ENCODE assay signal across 22 mouse cellular contexts in the genomic region with DNA sequence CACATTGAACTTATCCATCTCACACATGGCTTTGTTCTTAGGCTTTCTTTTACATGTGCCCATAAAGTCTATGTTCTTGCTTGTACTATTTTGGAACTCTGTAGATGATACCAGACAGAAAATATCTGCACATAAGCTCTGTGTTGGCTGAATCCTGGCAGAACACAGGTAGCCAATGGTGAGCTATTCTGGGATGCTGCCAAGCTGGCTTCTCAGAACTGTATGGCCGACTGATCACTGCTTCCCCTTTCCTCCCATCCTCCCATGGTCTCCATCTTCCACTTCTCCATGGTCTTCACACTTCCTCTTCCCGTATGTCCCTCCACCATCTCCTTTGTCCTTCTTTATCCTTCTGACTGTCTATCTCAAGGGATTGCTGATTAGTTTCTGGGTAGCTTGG. TPM values are rescaled to one million over a fixed set of nuclear protein-coding genes. Genes with fewer than 3 reads are reported as not detected.
"Had no signal": no experiment of that assay in that cellular context is flagged by ENCODE, and none has a peak within 500 bp of the region (broad histone marks: within the 10 kb centered on the region; RNA-seq: fewer than 3 reads in every experiment).

No protein-coding gene starts in this region.

- ATAC-seq: forebrain, embryonic 13.5 days; forebrain, embryonic 14.5 days; forebrain, embryonic 15.5 days; forebrain, embryonic 16.5 days; forebrain, postnatal 0 days had no signal

- DNase-seq: cerebellum, adult 8-10 months; cerebellum, adult 9-10 months; cerebellum, adult 9-11 months; cerebellum, postnatal 36 days; forebrain, postnatal 0 days; gastrocnemius, adult 2 months; gastrocnemius, postnatal 10 days; gastrocnemius, postnatal 14 days; gastrocnemius, postnatal 25 days; gastrocnemius, postnatal 36 days; heart, adult 11 months; heart, adult 18-20 months; heart, adult 2 months had no signal

RNA-seq across cellular contexts. Expression of a gene that starts 7.7 kb away (rescaled TPM):
- total RNA-seq: common myeloid progenitor, adult 5-6 weeks had no signal

RNA-seq across cellular contexts. Expression of a gene that starts 26.8 kb away (rescaled TPM):
- total RNA-seq: common myeloid progenitor, adult 5-6 weeks; gastrocnemius, adult 18-20 months; gastrocnemius, adult 2 months; gastrocnemius, adult 8-10 months; gastrocnemius, postnatal 10 days; gastrocnemius, postnatal 14 days; gastrocnemius, postnatal 25 days; gastrocnemius, postnatal 36 days; gastrocnemius, postnatal 4 days; heart, adult 18-20 months; heart, adult 2 months; heart, adult 8-10 months had no signal
